Mouse (Mus musculus) heart, embryonic 16.5 days (tissue): ENCODE results near the gene Foxg1. TPM values are rescaled to one million over a fixed set of nuclear protein-coding genes. Genes with fewer than 3 reads are reported as not detected.

Experiments used
- ATAC-seq: fragments of 200-750 bp; cut with Nextera tagmentation; replicated peaks from 2 replicates; pipeline ENCODE4 v1.8.0; 2017; ENCODE audit warnings: moderate number of reproducible peaks; ENCODE audit not compliant: insufficient read depth, low FRiP score; ENCODE audit errors: extremely low read depth
- H3K27ac ChIP-seq: fragments of 300-500 bp; sonication (generic); 2 replicates; pipeline ENCODE4 v1.5.1; 2014; ENCODE audit warnings: mild to moderate bottlenecking, low read length, control low read depth, moderate library complexity
- H3K27me3 ChIP-seq: fragments of 300-500 bp; sonication (generic); 2 replicates; pipeline ENCODE4 v1.6.1; 2014; ENCODE audit warnings: low read length, mixed read lengths; ENCODE audit not compliant: control insufficient read depth, insufficient read depth
- H3K36me3 ChIP-seq: fragments of 300-500 bp; sonication (generic); 2 replicates; pipeline ENCODE4 v1.6.1; 2014; ENCODE audit not compliant: control insufficient read depth, insufficient read depth
- H3K4me1 ChIP-seq: fragments of 300-500 bp; sonication (generic); 2 replicates; pipeline ENCODE4 v1.6.1; 2014; ENCODE audit warnings: low read length, mixed read lengths; ENCODE audit not compliant: control insufficient read depth, insufficient read depth
- H3K4me2 ChIP-seq: fragments of 300-500 bp; sonication (generic); 2 replicates; pipeline ENCODE4 v1.6.1; 2014; ENCODE audit warnings: low read depth, mild to moderate bottlenecking, control low read depth, low read length
- H3K4me3 ChIP-seq: fragments of 300-500 bp; sonication (generic); 2 replicates; pipeline ENCODE4 v1.5.1; 2014; ENCODE audit warnings: mild to moderate bottlenecking, control low read depth, low read length
- H3K9ac ChIP-seq: fragments of 300-500 bp; sonication (generic); 2 replicates; pipeline ENCODE4 v1.6.1; 2014; ENCODE audit warnings: low read length, control low read depth
- H3K9me3 ChIP-seq: fragments of 300-500 bp; sonication (generic); replicated peaks from 2 replicates; pipeline ENCODE4 v1.6.1; 2016; ENCODE audit warnings: low read length; ENCODE audit not compliant: control insufficient read depth
- WGBS: fragments of 180-500 bp; shearing (Covaris S2); extraction: QIAGEN DNeasy Blood & Tissue Kit; methylation state at CpG from one replicate; pipeline ENCODE4 v1.1.7; 2014; 5-methylcytosine and 5-hydroxymethylcytosine counted together
- polyA plus RNA-seq: library from polyadenylated mRNA; unstranded; fragments of >200 nt; fragmentation: Nextera tagmentation; extraction: Ambion mirVana; gene quantifications from 2 replicates; pipeline ENCODE4 v1.2.1, GENCODE M21; 2015

The Foxg1 gene
- polyA plus RNA-seq, 1 experiment from 2014 or later, result 0.38 TPM

GRCm38 (mm10) chr12:49384295-49384875 is 1.9 kb downstream of the Foxg1 start:
- no peak; the same call in 1 of the 2 replicates for ATAC-seq
- Histone ChIP-seq H3K4me1 (peaks cover 2% of the 10 kb centered on the region; the same call in 1 of the 2 replicates), H3K27me3 (peaks cover 72% of the 10 kb centered on the region), H3K9ac (no peak overlapping the region; the same call in 1 of the 2 replicates), H3K27ac (no peak overlapping the region), H3K4me3 (peak overlapping the region; percentile 48), H3K4me2 (peak overlapping the region; percentile 57), H3K36me3 (no peaks in the 10 kb centered on the region), H3K9me3 (0 out of 2 replicates have a peak, but pooled peaks cover 2% of the 10 kb centered on the region)
- WGBS, result 3% methylated on average over 65 of the region's 66 CpGs

- 0 out of 2 replicates have a peak, but pooled peaks have one; percentile 9 for ATAC-seq
- no peak within 1 kb of the TSS for H3K27ac ChIP-seq
- H3K9me3 ChIP-seq, result 0 out of 2 replicates have a peak, but pooled peaks cover 2% of the 10 kb centered on the region
- H3K9ac ChIP-seq, result no peak within 1 kb of the TSS; the same call in 1 of the 2 replicates
- 2% methylated on average over 75 of the region's 75 CpGs for WGBS
- H3K4me3 ChIP-seq, result peak within 1 kb of the TSS; percentile 48
- H3K36me3 ChIP-seq, result no peaks in the 10 kb centered on the region
- peaks cover 71% of the 10 kb centered on the region for H3K27me3 ChIP-seq
- peaks cover 2% of the 10 kb centered on the region; the same call in 1 of the 2 replicates for H3K4me1 ChIP-seq
- H3K4me2 ChIP-seq, result peak within 1 kb of the TSS; percentile 57
Observed at GRCm38 (mm10) chr12:49384876-49385630, 2.6 kb downstream of the Foxg1 start, which contains the start of gene Gm43517. Gene Gm43517 (plus strand): TSS chr12:49385174.

- ATAC-seq, result 0 out of 2 replicates have a peak, but pooled peaks have one; percentile 8
- peaks cover 71% of the 10 kb centered on the region for H3K27me3 ChIP-seq
- H3K9ac ChIP-seq, result no peak overlapping the region
- H3K36me3 ChIP-seq, result no peaks in the 10 kb centered on the region
- 0 out of 2 replicates have a peak, but pooled peaks cover 2% of the 10 kb centered on the region for H3K9me3 ChIP-seq
- H3K4me1 ChIP-seq, result peaks cover 2% of the 10 kb centered on the region; the same call in 1 of the 2 replicates
- H3K4me2 ChIP-seq, result no peak overlapping the region
- no peak overlapping the region for H3K27ac ChIP-seq
- peak overlapping the region; percentile 11; the same call in 1 of the 2 replicates for H3K4me3 ChIP-seq
- WGBS, result 3% methylated on average over 23 of the region's 23 CpGs
Observed at GRCm38 (mm10) chr12:49385631-49385990, 3.2 kb downstream of the Foxg1 start.

- peaks cover 2% of the 10 kb centered on the region; the same call in 1 of the 2 replicates for H3K4me1 ChIP-seq
- ATAC-seq, result no peak
- no peak overlapping the region for H3K27ac ChIP-seq
- WGBS, result 17% methylated on average over 10 of the region's 10 CpGs
- H3K4me3 ChIP-seq, result no peak overlapping the region; the same call in 1 of the 2 replicates
- H3K9me3 ChIP-seq, result 0 out of 2 replicates have a peak, but pooled peaks cover 2% of the 10 kb centered on the region
- peaks cover 73% of the 10 kb centered on the region for H3K27me3 ChIP-seq
- no peak overlapping the region for H3K9ac ChIP-seq
- H3K4me2 ChIP-seq, result no peak overlapping the region
- no peaks in the 10 kb centered on the region for H3K36me3 ChIP-seq
Observed at GRCm38 (mm10) chr12:49386081-49386805, 3.8 kb downstream of the Foxg1 start.

- Histone ChIP-seq H3K4me3 (no peak overlapping the region), H3K9me3 (0 out of 2 replicates have a peak, but pooled peaks cover 2% of the 10 kb centered on the region)
- WGBS, result 20% methylated on average over 2 of the region's 2 CpGs
Observed at GRCm38 (mm10) chr12:49387856-49388598, 5.6 kb downstream of the Foxg1 start.

GRCm38 (mm10) chr12:49389666-49390065 is 7.2 kb downstream of the Foxg1 start:
- Histone ChIP-seq H3K27ac (no peak overlapping the region), H3K4me2 (no peak overlapping the region), H3K4me3 (no peak overlapping the region), H3K4me1 (no peaks in the 10 kb centered on the region), H3K9me3 (0 out of 2 replicates have a peak, but pooled peaks cover 2% of the 10 kb centered on the region), H3K27me3 (peaks cover 65% of the 10 kb centered on the region), H3K9ac (no peak overlapping the region), H3K36me3 (no peaks in the 10 kb centered on the region)
- 1% methylated on average over 5 of the region's 5 CpGs for WGBS
- ATAC-seq, result no peak

More at GRCm38 (mm10) chr12:49387856-49388598, 5.6 kb downstream of the Foxg1 start:
- Histone ChIP-seq H3K36me3 (no peaks in the 10 kb centered on the region), H3K4me2 (no peak overlapping the region), H3K4me1 (peaks cover 2% of the 10 kb centered on the region; the same call in 1 of the 2 replicates), H3K27ac (no peak overlapping the region), H3K9ac (no peak overlapping the region), H3K27me3 (peaks cover 69% of the 10 kb centered on the region)
- ATAC-seq, result no peak

GRCm38 (mm10) chr12:49390257-49390656 is 7.8 kb downstream of the Foxg1 start:
- Histone ChIP-seq H3K9me3 (no peaks in the 10 kb centered on the region), H3K27ac (no peak overlapping the region), H3K4me2 (no peak overlapping the region), H3K9ac (no peak overlapping the region), H3K27me3 (peaks cover 65% of the 10 kb centered on the region), H3K4me3 (no peak overlapping the region), H3K36me3 (no peaks in the 10 kb centered on the region), H3K4me1 (no peaks in the 10 kb centered on the region)
- ATAC-seq, result no peak
- WGBS, result 3% methylated on average over 13 of the region's 13 CpGs

GRCm38 (mm10) chr12:49390926-49391304 is 8.5 kb downstream of the Foxg1 start:
- H3K36me3 ChIP-seq, result no peaks in the 10 kb centered on the region
- no peaks in the 10 kb centered on the region for H3K9me3 ChIP-seq
- H3K4me2 ChIP-seq, result peak overlapping the region; percentile 39
- 3% methylated on average over 9 of the region's 9 CpGs for WGBS
- H3K27me3 ChIP-seq, result peaks cover 60% of the 10 kb centered on the region
- no peak overlapping the region for H3K9ac ChIP-seq
- peak overlapping the region; percentile 34 for H3K4me3 ChIP-seq
- no peaks in the 10 kb centered on the region for H3K4me1 ChIP-seq
- no peak for ATAC-seq
- H3K27ac ChIP-seq, result no peak overlapping the region
